Mouse (Mus musculus): ENCODE measurements around the gene Cd4.

Gene Cd4

DNA sequence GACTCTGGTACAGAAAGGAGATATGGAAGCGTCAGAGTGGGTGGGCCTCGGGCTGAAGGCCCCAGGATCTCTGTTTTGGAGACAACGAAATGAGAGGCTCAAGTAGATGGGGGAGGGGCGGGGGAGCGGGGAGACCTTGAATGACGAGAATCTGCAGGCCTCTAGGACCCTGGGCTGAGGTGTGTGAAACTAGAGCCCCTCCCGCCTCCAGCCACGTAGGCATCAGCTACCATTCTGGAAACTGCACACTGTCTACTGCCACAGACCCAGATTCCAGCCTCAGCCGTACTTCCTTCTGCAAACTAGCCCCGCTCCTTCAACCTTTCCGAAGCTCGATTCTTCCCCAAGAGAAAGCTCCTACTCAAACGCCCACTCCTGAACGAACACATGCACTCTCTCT is 31.7 kb downstream of the Cd4 start:
- peak in 1 of 2 experiments; percentile 39 for DNase-seq (ENCODE audit: inconsistent age in 2 of 2, low spot score in 1 of 2)

DNA sequence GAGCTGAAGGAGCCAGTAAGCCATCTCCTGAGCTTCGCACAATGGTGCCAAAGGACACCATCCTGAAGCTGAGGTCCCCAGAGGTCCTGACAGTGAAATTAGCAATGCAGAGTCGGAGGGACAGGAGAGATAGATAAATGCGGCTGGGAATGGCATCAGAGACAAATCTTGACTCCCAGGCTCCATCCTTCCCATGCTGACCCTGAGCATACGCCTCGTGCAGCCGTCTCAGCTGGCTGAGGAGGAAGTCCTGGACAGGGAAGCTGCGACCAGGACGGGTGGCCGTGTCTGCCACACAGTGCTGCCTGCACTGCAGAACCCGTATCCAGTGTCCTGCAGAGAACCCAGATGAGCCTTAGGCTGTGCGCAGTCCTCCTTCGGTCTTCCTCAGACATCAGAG is 33.4 kb downstream of the Cd4 start:
- no peak for DNase-seq (ENCODE audit: inconsistent age in 2 of 2, low spot score in 1 of 2)

DNA sequence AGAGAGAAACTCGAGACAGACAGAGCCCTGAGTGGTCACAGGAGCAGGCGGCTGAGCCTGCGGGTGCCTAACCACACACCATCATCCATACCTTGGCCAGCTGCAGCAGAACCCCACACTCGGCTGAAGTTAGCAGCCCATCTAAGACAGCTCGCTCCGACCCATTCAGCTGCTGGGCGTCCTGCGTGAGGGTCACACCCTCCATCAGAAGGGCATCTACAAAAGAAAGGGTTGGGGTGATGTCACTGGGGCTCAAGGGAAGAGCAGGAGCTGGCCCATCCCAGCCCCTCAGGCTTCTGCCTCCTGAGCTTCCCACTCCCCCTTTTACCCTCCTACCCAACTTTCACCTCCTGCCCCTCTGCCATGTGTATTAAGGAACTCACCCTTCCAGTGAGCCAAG is 37.5 kb downstream of the Cd4 start:
- DNase-seq (ENCODE audit: inconsistent age in 2 of 2, low spot score in 1 of 2): no peak

DNA sequence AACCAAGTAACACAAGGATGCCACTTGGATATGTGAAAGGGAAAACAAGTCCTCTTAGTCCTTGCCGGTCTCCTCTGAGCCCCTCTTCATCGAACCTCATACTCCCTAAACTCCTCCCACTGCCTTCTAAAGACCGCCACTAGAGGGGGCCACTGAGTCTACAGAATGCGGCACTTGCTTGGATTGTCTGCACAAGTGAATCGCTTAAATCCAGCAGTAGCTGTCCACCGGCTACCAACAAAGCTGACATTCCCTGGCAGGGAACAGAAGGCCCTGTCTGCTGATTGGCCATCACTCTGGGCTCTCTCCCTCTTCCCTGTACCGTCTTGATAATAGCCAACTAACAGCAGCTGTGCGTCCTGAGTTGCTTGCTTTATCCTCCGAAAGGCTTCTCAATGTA is 40.7 kb downstream of the Cd4 start:
- DNase-seq (ENCODE audit: inconsistent age in 2 of 2, low spot score in 1 of 2): peak; percentile 87 to 97

DNA sequence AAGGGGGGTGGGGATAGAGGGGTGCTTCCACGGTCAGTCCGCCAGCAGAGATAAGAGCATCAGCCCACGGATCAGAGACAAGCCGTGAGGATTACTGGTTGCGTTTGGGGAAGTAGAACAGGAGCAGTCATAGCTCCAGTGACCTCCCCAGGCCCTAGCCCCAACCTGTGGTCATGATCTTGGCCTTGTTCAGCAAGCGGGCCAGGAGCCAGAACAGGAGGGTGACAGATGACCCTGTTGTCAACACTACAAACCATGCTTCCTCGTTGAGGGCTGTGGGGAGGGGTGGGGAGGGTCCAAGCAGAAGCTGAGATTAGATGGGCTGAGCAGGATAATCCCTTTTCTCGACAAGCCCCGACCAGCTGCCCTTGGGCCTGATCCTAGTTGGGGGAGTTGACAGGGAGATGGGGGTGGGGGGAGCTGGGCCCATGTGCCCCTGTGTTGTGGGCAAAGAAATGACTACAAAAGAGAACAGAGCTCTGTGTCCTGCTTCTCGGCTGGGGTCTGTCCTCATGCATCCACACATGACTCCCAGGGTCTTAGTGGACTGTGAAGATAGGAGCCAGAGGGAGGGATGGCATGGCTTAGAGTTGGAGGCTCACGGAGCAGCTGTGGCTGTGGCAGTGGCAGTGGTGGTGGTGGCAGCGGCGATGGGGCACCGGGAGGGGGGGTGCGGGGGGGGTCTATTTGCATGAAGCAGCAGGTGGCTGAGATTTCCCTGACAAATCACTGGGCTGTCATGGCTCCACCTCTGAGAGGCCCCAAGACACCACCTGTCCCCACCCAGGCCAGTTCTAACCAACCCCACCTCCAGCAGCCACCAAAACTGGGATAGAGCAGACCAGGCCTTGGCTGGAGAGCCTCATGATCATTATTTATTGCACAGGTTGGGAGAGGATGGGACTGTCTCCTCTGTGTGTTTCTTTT is 47.5 kb downstream of the Cd4 start, which contains the start of gene Gnb3:
Gene Gnb3, minus strand, starts transcription at position 35 of the 927 bp plus-strand sequence.
- DNase-seq (ENCODE audit: inconsistent age in 2 of 2, low spot score in 1 of 2): peak in 1 of 2 experiments; percentile 72

DNA sequence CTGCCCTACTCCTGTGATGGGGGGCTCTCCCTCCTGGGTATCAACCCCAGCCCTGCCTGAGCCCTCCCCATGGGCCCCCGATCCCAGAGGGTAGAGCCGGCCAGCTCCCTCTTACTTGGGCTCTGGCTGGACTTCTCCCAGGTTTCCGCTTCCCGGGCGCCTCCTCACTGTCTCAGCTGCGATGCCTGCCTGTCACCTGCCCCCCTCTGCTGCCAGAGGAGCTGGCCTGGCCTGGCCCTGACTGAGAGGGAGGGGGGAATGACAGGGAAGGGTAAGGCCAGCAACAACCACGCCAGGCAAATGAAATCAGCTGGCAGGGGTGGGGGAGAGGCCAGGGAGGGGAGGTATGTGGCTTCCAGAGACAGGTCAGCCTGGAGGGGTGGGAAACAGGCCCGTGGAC is 48.2 kb downstream of the Cd4 start:
- peak in 1 of 2 experiments; percentile 38 for DNase-seq (ENCODE audit: inconsistent age in 2 of 2, low spot score in 1 of 2)

DNA sequence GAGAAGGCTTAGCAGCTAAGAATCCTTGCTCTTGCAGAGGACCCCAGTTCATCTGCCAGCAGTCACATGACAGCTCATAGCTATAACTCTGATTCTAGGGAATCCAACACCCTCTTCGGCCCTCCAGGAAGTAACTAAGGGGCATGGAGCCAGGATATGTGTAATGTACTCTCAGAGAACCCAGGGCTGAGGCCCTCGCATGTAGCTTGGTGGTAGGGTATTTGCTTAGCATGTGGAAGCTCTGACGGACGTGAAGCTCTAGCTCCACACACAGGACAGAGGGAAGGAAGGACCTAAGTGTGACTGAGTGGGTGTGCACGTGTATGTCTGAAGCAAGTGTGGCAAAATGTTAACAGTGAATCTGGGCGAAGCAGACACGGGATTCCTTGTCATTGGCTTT is 51.6 kb downstream of the Cd4 start:
- DNase-seq (ENCODE audit: inconsistent age in 2 of 2, low spot score in 1 of 2): peak in 1 of 2 experiments; percentile 23

DNA sequence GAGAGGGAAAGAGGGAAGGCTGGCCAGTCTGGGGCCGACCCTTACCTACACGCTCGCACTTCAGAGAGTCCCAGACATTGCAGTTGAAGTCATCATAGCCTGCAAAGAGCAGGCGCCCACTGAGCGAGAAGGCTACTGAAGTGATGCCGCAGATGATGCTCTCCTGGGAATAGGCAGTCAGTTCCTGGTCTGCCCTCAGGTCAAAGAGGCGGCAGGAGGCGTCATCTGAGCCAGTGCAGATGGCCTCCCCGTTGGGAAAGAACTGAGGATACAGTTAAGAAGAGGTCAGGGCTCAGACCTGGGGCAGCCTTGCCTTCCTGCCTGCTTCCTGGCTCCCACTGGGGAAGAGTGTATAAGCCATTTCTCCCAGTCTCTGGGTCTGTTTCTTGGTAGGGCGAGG is 52.5 kb downstream of the Cd4 start:
- DNase-seq (ENCODE audit: inconsistent age in 2 of 2, low spot score in 1 of 2): peak in 1 of 2 experiments; percentile 25

DNA sequence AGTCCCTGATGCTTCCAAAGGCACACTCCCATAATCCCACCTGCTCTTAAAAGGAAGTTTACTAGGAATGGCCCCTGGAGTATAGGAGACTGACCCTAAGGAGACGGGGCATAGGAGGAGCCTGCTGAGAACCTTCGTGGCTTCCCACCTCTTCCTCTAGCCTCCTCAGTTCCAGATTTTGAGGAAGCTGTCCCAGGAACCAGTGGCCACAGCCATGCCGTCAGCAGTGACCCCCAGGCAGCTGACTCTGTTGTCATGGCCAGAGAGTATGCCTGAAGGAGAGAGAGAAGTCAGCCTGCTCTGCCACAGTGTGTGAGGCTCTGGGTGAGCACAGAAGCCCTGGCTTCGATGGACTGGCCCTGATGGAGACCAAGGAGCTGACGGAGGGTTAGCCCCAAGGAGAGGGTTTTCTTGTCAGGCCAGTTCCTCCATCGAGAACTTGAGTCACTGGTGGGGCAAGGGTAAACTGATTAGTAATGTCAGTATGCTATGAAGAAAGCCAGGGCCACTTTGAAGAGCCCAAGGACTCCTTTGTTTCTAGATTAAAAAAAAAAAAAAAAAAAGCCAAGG is 53.4 kb downstream of the Cd4 start:
- DNase-seq (ENCODE audit: inconsistent age in 2 of 2, low spot score in 1 of 2): peak in 1 of 2 experiments; percentile 67

DNA sequence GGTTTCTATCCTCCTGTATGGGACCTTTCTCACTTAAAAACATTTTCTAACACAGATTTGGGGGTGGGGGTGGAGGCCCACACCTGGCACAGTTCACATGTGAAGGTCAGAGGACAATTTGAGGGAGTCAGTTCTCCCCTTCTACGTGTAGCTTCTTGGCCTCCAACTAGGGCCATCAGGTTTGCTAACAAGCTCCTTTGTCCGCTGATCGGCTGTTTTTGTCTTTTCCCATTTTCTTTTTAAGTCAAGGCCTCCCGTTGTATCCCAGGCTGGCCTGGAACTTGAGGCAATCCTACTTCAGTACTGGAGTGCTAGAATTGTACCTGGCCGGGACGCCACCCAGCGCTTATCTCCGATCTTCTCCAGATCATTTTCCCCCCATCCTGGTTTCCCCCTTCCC is 56.4 kb downstream of the Cd4 start:
- no peak for DNase-seq (ENCODE audit: inconsistent age in 2 of 2, low spot score in 1 of 2)

DNA sequence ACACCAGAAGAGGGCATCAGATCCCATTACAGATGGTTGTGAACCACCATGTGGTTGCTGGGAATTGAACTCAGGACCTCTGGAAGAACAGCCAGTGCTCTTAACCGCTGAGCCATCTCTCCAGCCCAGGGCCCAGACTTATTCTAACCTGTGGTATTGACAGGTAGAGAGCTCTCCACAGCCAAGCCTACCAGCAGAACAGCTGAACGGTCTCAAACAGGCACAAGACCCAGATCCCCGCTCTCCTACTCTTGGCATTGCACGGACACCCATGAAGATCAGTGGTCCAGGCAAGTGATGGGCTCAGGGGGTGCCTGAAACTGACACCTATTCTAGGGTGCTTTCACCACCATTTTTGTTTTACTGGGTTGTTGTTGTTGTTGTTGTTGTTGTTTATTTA is 56.8 kb downstream of the Cd4 start:
- peak in 1 of 2 experiments; percentile 42 for DNase-seq (ENCODE audit: inconsistent age in 2 of 2, low spot score in 1 of 2)

DNA sequence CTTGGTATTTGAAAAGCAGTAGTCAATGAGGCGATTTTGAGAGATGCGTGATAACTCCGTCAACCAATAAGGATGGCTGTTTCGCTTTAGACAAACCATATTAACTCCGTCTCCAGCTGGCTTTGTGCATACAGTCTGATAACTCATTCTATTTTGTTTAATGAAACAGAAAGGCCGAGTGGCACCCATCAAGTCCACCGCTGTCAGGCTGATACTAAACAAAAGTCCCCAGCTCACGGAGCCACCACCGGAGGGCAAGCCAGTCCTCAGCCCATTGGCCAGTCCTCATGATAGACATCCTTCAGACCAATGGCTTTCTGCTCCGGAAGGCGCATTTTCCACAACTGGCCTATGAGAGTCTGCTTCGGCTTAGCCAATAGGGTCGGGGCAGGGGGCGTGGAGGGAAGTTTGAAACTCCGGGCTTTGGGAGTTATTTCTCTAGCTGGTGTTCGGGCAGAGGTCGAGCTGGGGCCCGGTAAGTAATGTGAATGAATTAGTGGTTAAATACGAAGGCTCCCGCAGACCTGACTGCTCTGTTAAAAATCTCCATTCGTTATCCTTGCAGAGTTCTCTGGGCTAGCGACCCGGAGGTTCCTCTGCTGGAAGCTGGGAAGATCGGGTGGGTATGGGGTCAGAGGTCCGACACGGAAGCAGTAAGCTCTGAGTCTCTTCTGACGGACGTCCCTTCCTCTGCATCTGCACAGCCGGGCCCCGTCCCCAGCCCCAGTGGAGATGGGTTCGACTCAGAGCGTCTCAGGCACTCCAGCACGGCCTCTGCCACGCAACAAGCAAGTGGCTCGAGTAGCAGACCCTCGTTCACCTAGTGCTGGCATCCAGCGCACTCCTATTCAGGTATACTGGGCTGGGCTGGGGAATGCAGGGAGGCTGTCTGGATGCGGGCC is 58.0 kb downstream of the Cd4 start:
- DNase-seq (ENCODE audit: inconsistent age in 2 of 2, low spot score in 1 of 2): peak; percentile 94 to 98

DNA sequence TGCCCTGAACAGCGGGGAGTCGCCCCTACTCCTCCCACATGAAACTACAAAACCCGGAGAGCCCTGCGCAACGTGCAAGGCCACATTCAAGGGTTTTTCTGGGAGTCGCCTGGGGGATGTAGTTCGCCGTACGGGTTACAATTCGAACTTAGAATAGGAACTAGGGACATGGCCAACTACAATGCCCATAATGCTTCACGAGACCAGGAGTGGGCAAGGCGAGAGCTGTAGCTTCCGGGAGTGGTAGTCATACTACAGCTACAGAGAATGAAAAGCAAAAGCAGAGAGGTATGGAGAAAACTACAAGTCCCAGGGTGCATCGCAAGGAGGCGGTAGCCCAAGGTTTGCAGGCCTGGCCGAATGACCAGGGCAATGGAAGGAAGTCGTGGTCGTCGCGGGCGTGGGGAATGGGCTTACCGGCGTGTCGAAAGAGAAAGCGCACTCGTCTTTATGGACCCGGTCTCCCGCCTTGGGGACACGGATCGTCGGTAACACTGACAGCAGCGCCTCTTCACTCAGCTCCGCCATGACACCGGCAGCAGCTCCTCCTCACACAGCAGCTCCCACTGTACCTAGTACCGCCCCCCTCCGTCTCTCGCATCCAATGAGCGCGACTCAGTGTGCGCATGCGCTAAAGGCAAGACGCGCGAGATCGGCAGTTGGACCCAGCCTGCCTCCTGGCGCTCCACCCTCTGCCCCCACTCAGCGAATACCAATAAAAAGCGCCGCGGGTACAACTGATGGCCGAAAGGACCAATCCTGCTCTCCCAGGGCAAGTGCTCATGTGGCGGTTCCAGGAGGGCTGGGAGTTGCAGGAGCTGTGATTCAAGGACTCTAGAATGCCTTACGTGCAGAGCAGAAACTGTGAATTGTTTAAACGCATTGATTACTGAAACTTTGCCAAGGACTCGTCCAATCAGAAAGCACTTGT is 58.9 kb downstream of the Cd4 start, which contains the start of the genes Usp5 and Cdca3:
Gene Usp5, minus strand, starts transcription at position 617 of the 931 bp plus-strand sequence.
Gene Cdca3, plus strand, starts transcription at position 680 of the 931 bp plus-strand sequence.
- peak; percentile 99 to 100 for DNase-seq (ENCODE audit: inconsistent age in 2 of 2, low spot score in 1 of 2)

DNA sequence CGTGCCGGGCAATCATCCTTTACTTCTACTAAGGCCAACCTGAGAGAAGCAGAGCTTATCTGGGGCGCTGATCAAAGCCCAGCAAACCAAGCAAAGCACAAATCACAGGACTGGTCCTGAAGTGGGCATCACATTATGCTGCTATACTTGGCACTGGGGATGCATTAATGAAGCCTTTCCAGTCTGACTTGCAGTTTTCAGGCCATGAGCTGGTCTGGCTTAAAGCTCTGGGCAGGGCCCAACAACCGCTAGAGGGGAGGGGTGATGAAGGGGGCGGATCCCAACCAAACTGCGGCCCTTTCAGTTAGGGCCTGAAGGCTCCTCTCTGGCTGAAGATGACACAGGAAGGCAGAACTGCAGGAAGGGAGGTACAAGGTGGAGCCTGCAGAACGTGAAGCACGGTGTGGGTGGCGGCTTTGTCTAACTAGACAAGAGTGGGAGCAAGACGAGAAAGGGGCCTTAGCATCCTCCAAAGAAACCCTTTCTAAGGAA is 59.9 kb downstream of the Cd4 start:
- DNase-seq (ENCODE audit: inconsistent age in 2 of 2, low spot score in 1 of 2): peak; percentile 73 to 85

DNA sequence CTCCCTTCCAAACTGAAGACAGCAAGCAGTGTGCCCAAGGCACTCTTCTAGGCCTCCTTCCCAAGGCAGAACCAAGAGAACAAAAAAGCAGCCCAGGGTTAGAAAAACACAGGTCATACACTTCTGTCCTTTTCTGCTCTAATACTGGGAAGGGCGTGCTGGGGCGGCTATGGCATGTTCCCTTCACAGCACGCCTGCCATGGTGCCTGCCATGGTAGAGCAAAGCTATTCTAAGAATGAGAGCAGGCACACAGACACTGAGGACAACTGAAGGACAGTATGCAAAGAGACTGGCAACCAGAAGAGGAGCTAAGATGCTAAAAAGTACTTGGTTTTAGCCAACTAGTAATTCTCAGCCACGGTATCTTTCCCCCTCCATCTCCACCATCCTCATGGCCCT is 66.0 kb downstream of the Cd4 start:
- DNase-seq (ENCODE audit: inconsistent age in 2 of 2, low spot score in 1 of 2): no peak

DNA sequence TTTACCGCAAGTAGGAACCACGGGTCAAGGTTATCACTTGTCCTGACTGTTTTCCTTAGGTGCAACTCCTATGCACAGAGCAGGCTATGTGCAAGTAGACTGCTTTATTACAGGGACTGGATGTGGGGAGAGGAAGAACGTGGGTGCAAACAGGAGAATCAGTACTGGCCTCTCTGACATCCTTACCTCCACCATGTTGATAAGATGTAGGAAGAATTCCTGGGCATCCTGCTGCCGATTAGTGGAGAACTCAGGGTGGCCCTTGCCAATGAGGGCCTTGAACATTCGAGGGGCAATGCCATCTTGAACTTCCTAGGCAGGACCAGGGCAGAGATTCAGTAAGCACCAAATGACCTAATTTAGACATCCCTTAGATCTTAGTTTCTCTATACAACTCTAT is 67.1 kb downstream of the Cd4 start:
- DNase-seq (ENCODE audit: inconsistent age in 2 of 2, low spot score in 1 of 2): peak in 1 of 2 experiments; percentile 16

DNA sequence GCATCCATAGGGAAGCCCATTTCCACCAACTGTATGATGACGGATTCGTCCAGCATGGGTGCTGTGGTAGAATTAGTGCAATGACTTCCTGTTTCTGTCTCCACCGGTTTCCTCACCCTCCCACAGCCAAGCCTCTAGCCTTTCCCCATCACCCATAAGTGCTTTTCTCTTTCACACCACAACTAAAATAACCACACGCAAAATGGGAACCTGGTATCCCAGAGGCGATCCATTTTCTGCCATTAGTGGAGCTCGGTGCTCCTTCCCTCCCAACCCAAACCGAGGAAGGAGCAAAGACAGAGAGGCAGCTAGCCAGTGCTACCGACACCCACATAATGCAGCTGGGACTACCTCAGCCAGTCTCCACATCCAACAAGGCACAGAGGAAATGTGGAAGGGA is 70.0 kb downstream of the Cd4 start:
- peak; percentile 6 to 30 for DNase-seq (ENCODE audit: inconsistent age in 2 of 2, low spot score in 1 of 2)

DNA sequence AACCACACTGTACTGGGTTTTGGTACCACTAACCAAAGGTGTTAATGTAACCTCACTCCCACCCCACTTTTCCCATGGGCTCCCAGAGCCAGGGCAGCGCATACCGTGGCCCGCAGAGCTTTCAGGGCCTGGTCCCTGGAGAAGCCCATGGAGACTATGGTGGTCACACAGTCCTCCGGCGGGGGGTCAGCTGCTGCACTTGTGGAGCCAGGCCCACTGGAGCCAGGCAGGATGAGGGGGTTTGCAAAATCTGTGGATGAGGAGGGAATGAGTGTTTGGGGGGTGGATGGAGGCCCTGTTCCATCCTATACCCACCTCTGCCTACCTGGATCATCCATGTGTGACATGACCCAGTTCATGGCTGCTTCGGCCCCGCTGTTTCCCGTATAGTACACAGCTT is 70.5 kb downstream of the Cd4 start:
- no peak for DNase-seq (ENCODE audit: inconsistent age in 2 of 2, low spot score in 1 of 2)

DNA sequence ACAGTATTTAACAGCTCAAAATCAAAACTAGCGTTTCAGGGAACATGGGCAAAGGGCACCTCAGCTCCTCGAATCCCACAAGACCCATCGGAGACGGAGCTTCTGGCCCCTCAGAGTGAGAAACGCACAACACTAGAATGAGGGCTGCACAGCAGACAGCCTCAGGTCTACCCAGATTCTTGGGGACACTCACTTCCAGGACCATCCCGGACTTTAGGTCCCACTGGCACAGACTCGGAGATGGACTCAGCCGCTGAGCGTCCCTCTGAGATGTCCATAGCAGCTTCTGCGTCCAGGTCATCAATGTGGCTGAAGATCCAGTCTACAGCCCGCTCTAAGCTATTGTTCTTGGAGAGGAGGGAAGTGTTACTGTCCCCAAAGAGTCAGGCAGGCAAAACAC is 70.9 kb downstream of the Cd4 start:
- DNase-seq (ENCODE audit: inconsistent age in 2 of 2, low spot score in 1 of 2): peak; percentile 4 to 27

DNA sequence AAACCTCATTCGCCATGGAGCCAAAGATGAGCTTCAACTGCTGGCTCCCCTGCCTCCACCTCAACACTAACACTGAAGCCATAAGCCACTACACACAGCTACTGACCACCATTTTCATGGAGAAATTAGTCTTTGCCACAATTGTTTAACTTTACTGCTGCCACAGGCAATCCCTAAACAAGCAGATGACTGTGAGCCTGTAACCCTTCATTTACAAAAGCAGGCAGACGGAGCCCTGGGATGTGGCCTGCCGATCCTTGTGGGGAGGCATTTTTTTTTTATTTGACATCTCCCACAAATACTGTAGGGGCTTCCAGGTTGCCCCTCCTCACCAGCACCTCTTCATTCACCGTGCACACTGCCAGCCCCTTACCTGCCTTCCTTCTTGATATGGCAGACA is 71.4 kb downstream of the Cd4 start:
- DNase-seq (ENCODE audit: inconsistent age in 2 of 2, low spot score in 1 of 2): peak; percentile 2 to 22
